Mouse (Mus musculus) brain, embryonic 14.5 days (tissue): ENCODE measurements at regions not wholly inside any gene's neighbourhood (a gene's known extent, or its start where the extent isn't known, plus 50 kb on each side); places are given as distances from the start of the nearest gene placed in this dataset.

Source experiments
- CTCF ChIP-seq: fragments of 200-500 bp; IDR thresholded peaks from 2 replicates; pipeline ENCODE4 v1.5.1; 2012; ENCODE audit warnings: inconsistent platforms, mild to moderate bottlenecking, moderate library complexity, borderline replicate concordance; ENCODE audit not compliant: insufficient read depth, insufficient read length; ENCODE audit errors: extremely low read depth
- POLR2A ChIP-seq: fragments of 200-500 bp; IDR thresholded peaks from 2 replicates; pipeline ENCODE4 v1.6.1; 2012; ENCODE audit warnings: mild to moderate bottlenecking, inconsistent platforms, borderline replicate concordance; ENCODE audit not compliant: poor library complexity, insufficient read depth, insufficient read length, severe bottlenecking; ENCODE audit errors: extremely low read depth

DNA sequence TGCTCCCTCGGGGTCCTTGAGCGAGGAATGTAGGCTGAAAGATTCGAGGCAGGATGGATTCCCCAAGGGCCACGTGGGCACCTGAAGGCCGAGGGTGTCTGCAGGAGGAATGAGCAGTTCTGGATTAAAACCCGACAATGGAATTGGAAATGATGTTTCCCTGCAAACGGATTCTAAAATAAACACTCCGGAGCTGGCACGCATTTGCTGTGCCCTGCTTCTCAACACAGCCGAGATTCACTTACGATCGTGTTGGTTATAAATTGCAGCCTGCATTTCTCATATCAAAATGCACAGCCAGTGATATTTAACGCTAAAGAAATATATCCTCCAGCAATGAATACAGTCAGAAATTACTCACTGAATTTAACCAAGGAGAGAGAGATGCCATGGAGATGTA is 169.4 kb upstream of the Fam19a5 start:
- no peak for TF ChIP-seq CTCF
- TF ChIP-seq POLR2A, result no peak
